Mouse (Mus musculus) cortical plate, adult 2 months (tissue): ENCODE data around the gene Lpcat3.

ENCODE experiments used
- CTCF ChIP-seq: fragments of 200-500 bp; IDR thresholded peaks from 2 replicates; pipeline ENCODE4 v1.5.1; 2011; ENCODE audit warnings: mild to moderate bottlenecking, control low read depth, low read length; ENCODE audit not compliant: insufficient read depth; ENCODE audit errors: extremely low read depth
- POLR2A ChIP-seq: fragments of 200-500 bp; IDR thresholded peaks from 2 replicates; pipeline ENCODE4 v1.6.1; 2011; ENCODE audit warnings: mild to moderate bottlenecking, low read length, control low read depth; ENCODE audit not compliant: insufficient read depth; ENCODE audit errors: extremely low read depth

- TF ChIP-seq CTCF (no peak), POLR2A (no peak)
Measured at GRCm38 (mm10) chr6:124693243-124693981, 30.6 kb downstream of the Lpcat3 start.
